Mouse (Mus musculus) right cerebral cortex, postnatal 14 days (tissue): ENCODE data around the gene Gm21762.
"Not testable (repeated sequence)": the region's sequence is repeated elsewhere in the genome, so short reads cannot be mapped to it uniquely, and the experiment has no call there.

Source experiments
- DNase-seq: peaks from one replicate; pipeline ENCODE4 v3.0.0; 2022

The Gm21762 gene

GRCm38 (mm10) chr13:120215847-120216246 is at the start of gene Gm21762:
TSS of gene Gm21762 (minus strand) at chr13:120215947.
- not testable (repeated sequence) for DNase-seq

DNA sequence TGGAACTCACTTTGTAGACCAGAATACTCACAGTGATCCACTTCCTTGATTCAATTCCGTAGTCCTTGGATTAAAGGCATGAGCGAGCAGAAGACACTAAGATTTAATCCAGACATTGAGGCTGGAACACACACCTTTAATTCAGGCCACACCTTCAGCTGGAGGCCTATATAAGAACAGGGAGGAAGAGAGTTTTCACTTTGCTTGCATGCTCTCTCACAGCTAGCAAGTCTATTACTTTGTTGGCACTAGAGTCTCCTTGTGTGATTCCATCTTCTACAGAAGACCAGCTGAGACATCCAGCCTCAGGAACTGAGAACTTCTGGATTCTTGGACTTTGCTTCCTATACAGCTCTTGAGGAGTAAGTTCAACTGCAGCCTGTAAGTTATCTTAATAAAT is 47.1 kb upstream of the Gm21762 start, which contains the start of gene AF067061:
Gene AF067061 (plus strand): TSS at position 245 of the 400 bp plus-strand sequence.
- DNase-seq = not testable (repeated sequence)

GRCm38 (mm10) chr13:120259718-120260117 is 44.0 kb upstream of the Gm21762 start:
- not testable (repeated sequence) for DNase-seq

DNA sequence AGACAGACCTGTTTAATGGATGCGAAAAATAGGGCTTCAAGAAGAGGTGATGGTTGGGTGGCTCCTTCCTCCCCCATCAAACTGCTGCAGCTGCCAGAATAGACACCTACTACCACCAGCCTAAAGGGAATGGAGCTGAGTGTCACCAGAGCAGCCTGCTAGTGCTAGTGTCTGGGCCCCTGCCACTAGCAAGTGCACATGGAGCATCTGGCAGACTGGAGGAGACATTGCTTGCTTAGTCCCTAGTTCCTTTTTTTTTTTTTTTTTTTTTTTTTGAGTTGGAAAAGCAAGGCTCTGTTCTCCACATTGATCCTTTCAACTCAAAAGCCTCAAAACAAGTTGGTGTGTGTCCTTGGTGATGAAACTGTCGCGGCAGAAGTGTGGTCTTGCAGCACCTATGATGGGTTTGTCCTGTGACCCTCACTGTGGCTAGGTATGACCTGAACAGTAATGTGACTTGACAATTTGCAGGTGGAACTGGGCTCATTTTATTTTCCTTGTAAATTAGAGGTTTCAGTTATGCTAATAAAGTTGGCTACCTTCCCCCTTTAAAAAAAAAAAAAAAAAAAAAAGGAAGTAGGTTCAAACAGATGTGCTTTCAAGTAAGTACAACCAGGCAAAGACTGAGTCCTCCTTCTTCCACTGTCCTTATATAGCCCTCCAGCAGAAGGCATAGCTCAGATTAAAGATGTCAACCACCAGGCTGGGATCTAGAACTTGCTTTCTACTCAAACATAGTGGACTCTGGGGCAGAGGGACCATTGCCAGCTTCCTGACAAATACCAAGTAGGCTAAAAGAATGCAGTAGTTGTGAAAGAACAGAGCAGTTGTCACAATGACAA is 43.3 kb upstream of the Gm21762 start:
- DNase-seq = not testable (repeated sequence)

- not testable (repeated sequence) for DNase-seq
These were observed 35.6 kb upstream of the Gm21762 start for GRCm38 (mm10) chr13:120251208-120251924.

DNA sequence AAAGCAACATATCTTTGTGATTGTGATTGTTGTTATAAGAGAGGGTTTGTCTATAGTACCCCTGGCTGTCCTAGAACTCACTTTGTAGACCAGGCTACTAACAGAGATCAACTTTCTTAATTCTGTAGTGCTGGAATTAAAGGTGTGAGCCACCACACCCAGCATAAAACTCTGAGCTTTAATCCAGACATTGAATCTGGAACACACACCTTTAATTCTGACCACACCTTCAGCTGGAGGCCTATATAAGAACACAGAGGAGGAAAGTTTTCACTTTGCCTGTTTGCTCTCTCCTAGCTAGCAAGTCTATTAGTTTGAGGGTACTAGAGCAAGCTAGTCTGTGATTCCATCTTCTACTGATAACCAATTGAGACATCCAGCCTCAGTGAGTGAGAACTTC is 23.1 kb upstream of the Gm21762 start, which contains the start of gene Gm21731:
Gene Gm21731 (plus strand): TSS at position 301 of the 400 bp plus-strand sequence.
- not testable (repeated sequence) for DNase-seq

- not testable (repeated sequence) for DNase-seq
These were observed 16.8 kb upstream of the Gm21762 start for GRCm38 (mm10) chr13:120232447-120233049.

DNA sequence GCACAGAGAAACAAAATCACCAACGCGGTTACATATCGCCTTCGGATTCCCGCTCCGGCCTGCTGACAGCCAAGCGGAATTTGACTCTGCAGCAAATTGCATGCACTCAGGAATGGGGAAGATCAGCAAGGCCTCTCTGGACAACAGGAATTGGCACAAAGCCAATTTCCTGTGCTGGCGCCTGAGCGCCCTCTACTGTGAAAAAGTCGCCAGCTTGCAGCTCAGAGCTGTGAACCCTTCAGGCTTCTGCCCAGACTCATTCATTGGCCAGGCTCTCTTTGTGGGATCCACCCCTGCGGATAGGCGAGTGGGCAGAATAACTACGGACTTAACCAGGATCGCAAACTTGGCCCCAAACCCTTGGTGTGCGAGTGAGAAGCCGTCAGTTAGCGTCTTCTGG is 16.1 kb upstream of the Gm21762 start:
- not testable (repeated sequence) for DNase-seq

GRCm38 (mm10) chr13:120223012-120223659 is 7.4 kb upstream of the Gm21762 start:
- not testable (repeated sequence) for DNase-seq

DNA sequence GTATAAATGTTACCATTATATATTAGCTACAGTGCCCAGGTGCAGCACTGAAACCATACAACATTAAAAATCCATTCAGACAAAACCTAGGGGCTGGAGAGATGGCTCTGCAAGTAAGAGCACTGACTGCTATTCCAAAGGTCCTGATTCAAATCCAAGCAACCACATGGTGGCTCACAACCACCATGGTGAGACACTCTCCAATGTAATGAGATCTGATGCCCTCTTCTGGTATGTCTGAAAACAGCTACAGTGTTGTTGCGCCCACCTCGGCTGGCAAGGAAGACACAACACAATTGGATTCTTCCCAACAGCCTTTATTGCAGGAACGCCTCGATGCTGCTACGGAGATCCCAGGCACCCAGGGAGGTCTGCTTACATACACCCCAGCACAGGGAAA is 5.2 kb upstream of the Gm21762 start:
- DNase-seq = not testable (repeated sequence)

GRCm38 (mm10) chr13:120196189-120196821 is 19.4 kb downstream of the Gm21762 start:
- not testable (repeated sequence) for DNase-seq

GRCm38 (mm10) chr13:120172133-120172532 is 43.6 kb downstream of the Gm21762 start, which contains the start of gene Gm21818:
TSS of gene Gm21818 (plus strand) at chr13:120172433.
- not testable (repeated sequence) for DNase-seq

GRCm38 (mm10) chr13:120168301-120168700 is 47.4 kb downstream of the Gm21762 start:
- not testable (repeated sequence) for DNase-seq
